Mouse (Mus musculus) bone marrow, adult 2 months (tissue): ENCODE results near the gene Krt86.

Source experiments
- CTCF ChIP-seq: fragments of 200-500 bp; IDR thresholded peaks from 2 replicates; pipeline ENCODE4 v1.5.1; 2011; ENCODE audit warnings: low read length, control low read depth; ENCODE audit not compliant: control insufficient read depth, insufficient read depth
- POLR2A ChIP-seq: fragments of 200-500 bp; IDR thresholded peaks from 2 replicates; pipeline ENCODE4 v1.6.1; 2011; ENCODE audit warnings: low read depth, mild to moderate bottlenecking, control low read depth, low read length, borderline replicate concordance; ENCODE audit not compliant: control insufficient read depth

- no peak for TF ChIP-seq CTCF
- no peak for TF ChIP-seq POLR2A
Observed at GRCm38 (mm10) chr15:101508247-101508646, 35.0 kb downstream of the Krt86 start.
